Mouse (Mus musculus) liver, embryonic 15.5 days (tissue): Measurements from ENCODE around the gene Tmem18. TPM values are rescaled to one million over a fixed set of nuclear protein-coding genes. Genes with fewer than 3 reads are reported as not detected.

ENCODE experiments used
- microRNA-seq: library from miRNA; unstranded; fragments of <30 nt; microRNA quantifications from one replicate; pipeline ENCODE4, GENCODE M21; 2016
- polyA plus RNA-seq: library from polyadenylated mRNA; unstranded; fragments of >200 nt; fragmentation: Nextera tagmentation; extraction: Ambion mirVana; gene quantifications from 2 replicates; pipeline ENCODE4 v1.2.1, GENCODE M21; 2015

The Tmem18 gene
- polyA plus RNA-seq, 1 experiment from 2014 or later = 8.3 TPM

Small RNA genes lying within 50 kb of the gene (microRNA-seq; reads per million reads assigned to microRNA genes)
- gene Gm25243 = not detected

Other genes with a start within 250 kb of the Tmem18 start
- 0.10 and 0.26 TPM in 2 replicates for gene Sntg2, start 211.1 kb upstream of the Tmem18 start, polyA plus RNA-seq